Mouse (Mus musculus) T-cell, adult 2 months (primary cell): ENCODE data around the gene Egfr.

Source experiments
- DNase-seq: peaks from one replicate; pipeline ENCODE4 v3.0.0; 2022; ENCODE audit warnings: low spot score

Egfr gene

GRCm38 (mm10) chr11:16781604-16782003 is 29.6 kb downstream of the Egfr start:
- DNase-seq = no peak

GRCm38 (mm10) chr11:16783926-16784659 is 32.1 kb downstream of the Egfr start:
- DNase-seq = no peak

GRCm38 (mm10) chr11:16792638-16793585 is 40.9 kb downstream of the Egfr start:
- DNase-seq = no peak

GRCm38 (mm10) chr11:16795012-16795411 is 43.0 kb downstream of the Egfr start:
- DNase-seq = no peak

- DNase-seq = no peak
These were observed 43.5 kb downstream of the Egfr start for GRCm38 (mm10) chr11:16795513-16795912.

GRCm38 (mm10) chr11:16797456-16797855 is 45.5 kb downstream of the Egfr start:
- no peak for DNase-seq

- DNase-seq = no peak
These were observed 46.1 kb downstream of the Egfr start for GRCm38 (mm10) chr11:16798136-16798535.

- DNase-seq = no peak
These were observed 48.5 kb downstream of the Egfr start for GRCm38 (mm10) chr11:16800507-16800906.

GRCm38 (mm10) chr11:16802668-16803067 is 50.7 kb downstream of the Egfr start:
- DNase-seq = no peak

- DNase-seq = no peak
These were observed 52.0 kb downstream of the Egfr start for GRCm38 (mm10) chr11:16804016-16804415.

GRCm38 (mm10) chr11:16805886-16806285 is 53.9 kb downstream of the Egfr start:
- no peak for DNase-seq

- DNase-seq = no peak
These were observed 57.4 kb downstream of the Egfr start for GRCm38 (mm10) chr11:16809161-16809967.

- no peak for DNase-seq
These were observed 58.1 kb downstream of the Egfr start for GRCm38 (mm10) chr11:16810086-16810485.

- no peak for DNase-seq
These were observed 61.3 kb downstream of the Egfr start for GRCm38 (mm10) chr11:16813298-16813697.

- no peak for DNase-seq
These were observed 64.4 kb downstream of the Egfr start for GRCm38 (mm10) chr11:16816414-16816813.

- DNase-seq = no peak
These were observed 65.5 kb downstream of the Egfr start for GRCm38 (mm10) chr11:16817336-16818034.

GRCm38 (mm10) chr11:16819424-16819823 is 67.4 kb downstream of the Egfr start:
- no peak for DNase-seq

GRCm38 (mm10) chr11:16820138-16820537 is 68.1 kb downstream of the Egfr start:
- DNase-seq = no peak

GRCm38 (mm10) chr11:16821668-16822254 is 69.8 kb downstream of the Egfr start:
- no peak for DNase-seq

- DNase-seq = no peak
These were observed 72.0 kb downstream of the Egfr start for GRCm38 (mm10) chr11:16823830-16824545.

GRCm38 (mm10) chr11:16829468-16829867 is 77.5 kb downstream of the Egfr start:
- DNase-seq = no peak
